Mouse (Mus musculus): Measurements from ENCODE around the gene Nr1i2.
"Not testable (repeated sequence)": the region's sequence is repeated elsewhere in the genome, so short reads cannot be mapped to it uniquely, and the experiment has no call there.

Gene Nr1i2

DNA sequence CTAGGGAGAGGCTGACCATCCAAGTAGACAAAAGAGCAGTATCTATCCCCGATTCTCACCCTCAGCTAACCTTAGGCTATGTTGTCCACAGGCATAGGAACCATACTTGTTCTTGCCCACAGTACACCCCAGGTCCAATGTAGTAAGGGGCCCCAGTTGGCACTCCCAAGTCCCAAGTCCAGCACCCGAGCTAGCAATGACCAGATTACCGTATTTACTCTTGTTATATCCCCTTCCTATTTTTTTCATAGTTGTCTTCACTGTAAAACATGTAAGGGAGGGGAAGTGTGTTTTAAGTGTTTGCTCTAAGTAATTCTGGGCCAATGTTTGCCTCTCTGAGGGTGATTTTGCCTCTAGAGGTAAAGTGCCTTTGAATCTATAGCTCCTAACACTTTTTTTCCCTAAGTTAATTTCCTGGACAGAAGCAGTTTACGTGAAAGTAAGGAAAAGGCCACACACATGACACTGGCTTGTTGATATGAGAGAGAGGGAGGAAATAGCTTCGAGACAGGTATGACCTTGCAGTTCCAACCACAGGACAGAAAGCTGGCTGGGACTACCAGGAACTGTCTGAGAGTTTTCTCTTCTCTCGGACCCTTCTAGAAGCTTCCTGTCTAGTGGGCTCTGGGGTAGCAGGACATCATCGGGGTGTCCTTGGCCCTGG, at the start of gene Nr1i2:
Gene Nr1i2, minus strand, starts transcription at position 140 of the 664 bp plus-strand sequence.
- DNase-seq: peak; percentile 55 to 65

DNA sequence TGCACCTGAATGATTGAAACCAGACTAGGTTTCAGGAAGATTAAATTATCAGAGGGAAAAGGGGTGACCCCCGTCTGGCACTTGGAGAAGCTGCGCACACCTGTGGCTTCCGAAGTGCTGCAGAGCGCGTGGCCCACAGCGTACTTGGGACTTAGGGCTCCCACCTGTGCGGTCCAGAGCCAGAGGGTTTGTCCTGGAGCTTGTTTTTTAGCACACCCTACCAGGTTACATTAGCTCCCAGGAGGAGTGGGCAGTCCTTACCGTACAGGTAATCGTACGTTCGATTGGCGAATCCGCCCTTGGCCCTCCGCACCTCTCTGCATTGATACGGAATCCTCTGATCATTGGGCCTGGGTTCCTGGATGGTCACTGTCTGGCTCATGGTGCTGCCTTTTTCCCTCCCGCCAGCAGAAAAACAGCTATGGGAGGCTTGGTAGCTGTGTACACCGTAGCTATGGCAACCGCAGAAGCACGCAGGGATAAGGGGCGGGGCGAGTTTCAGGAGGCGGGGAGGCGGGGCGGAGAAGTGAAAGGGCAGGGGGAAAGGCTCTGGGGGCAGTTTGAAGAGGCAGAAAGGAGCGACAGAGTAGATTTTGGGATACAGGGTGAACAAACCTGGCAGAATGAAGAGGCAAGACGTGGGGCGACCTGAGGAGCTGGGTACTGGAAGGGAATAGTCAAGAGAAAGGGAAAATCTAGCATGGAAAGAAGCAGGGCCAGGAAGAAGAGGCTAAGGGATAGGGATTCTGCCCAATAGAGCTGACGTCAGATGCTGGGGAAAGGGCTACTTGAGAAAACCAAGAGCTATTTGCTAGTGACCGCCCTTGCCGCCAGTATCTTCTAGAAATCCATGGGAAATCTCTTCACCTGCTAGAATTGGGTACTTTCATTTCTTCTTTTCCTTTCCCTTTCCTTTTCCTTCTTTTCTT, 47.0 kb upstream of the Nr1i2 start, which contains the start of gene Maats1:
Gene Maats1, minus strand, starts transcription at position 748 of the 929 bp plus-strand sequence.
- peak; percentile 86 to 90 for DNase-seq

DNA sequence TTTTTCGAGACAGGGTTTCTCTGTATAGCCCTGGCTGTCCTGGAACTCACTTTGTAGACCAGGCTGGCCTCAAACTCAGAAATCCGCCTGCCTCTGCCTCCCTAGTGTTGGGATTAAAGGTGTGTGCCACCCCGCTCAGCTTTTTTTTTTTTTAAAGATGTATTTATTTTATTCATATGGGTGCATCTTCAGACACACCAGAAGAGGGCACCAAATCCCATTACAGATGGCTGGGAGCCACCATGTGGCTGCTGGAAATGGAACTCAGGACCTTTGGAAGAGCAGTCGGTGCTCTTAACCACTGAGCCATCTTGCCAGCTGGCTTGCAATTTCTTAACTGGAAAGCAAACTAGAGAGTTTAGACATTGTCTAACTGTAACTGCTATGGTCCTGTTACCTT, 43.5 kb upstream of the Nr1i2 start:
- not testable (repeated sequence) for DNase-seq

DNA sequence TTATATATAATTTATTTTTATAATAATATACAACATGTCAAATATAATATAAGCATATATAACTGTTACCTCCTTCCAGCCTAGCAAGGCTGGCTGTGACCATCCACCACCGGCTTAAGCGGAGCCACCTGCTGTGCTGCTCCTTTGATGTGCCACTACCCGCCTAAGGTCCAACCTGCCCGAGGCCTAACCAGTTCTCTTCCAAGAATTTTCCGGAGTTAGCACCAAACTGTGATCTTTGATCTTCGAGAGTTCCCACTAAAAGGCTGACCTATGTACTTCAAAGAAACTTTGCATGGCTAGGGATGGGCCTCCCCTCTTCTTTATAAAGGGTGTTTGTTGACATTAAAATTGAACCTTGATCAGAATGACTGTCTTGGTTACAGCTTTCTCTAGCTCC, 39.8 kb upstream of the Nr1i2 start:
- DNase-seq: peak; percentile 49 to 68

DNA sequence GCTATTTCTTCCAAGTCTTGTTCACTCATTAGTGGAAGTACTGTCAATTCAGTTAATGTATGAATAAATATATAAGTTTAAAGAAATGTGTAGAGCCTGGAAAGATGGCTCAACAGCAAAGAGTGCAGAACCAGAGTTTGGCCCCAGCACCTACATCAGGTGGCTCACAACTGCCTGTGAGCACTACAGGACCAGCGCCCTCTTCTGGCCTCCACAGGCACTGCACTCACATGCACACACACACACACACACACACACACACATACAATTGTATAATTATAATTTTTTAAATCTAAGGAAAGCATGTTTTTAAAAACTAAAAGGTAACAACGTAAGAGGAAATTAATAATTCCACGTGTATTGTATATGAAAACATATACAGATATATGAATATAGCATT, 34.7 kb upstream of the Nr1i2 start:
- no peak for DNase-seq

DNA sequence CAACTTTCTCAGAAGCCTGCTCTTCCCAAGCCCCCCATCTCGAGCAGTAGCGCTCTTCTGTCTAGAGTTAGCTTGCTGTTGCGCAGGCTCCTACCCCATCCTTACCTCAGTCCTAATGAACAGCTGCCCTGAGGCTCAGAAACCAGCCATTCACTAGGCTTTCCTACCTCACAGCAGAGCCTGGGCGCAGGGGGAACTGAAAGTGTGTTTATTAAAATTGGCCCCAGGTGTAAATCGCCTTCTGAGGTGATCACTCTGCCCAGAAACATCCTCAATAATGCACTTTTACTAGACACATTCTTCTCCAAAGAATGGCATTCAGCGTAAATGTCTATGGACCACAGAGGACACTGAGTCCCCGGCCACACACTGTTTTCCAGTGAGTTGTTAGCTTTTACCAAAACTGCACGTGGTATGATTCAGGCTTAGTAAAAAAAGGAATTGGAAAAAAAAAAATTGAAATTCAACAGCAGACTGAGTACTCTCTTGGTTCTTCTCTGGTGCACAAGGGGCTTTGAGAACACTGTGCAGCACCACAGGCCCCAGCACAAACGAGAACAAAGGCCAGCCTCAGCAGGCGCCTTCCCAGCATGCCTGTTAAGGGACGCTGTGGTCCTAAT, 32.3 kb upstream of the Nr1i2 start:
- DNase-seq: no peak

DNA sequence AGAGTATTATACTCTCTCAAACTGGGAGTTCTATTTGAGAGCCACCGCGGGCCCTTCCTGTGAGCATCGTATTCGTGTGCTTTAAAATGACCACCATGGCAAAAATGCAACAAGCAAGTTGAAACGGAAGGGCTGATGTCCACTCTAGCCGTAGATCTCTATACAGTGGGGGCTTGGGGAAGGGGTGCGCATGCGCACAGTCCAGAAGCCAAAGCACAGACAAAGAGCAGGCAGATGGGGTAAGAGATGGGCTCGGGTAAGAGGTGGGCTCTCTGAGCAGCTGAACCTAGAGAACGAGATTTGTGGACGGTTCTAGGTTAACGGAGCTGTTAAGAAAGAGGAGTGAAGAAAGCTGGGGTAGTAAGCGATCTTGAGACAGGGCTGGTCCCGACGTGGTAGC, 29.7 kb upstream of the Nr1i2 start:
- no peak for DNase-seq

DNA sequence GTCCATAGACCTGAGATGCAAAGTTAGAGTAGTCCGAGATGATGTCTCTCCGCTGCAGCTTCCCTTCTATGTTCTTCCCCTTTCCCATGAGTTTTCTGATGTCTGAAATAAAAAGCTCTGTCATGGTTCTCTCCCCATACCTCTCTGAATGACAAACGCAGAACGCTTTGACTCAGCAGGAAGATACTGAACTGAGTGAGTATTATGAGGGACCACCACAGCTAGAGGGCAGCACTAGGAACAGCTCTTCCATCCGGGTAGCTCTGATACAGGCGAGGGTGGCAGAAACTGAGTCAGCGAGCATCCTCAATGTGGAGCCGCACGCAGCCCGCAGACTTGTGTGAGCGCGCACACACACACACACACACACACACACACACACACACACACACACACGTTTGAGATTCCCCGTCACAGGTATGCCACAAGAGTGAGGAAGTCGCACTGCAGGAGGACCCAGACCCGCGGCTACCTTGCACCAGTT, 26.9 kb upstream of the Nr1i2 start:
- peak; percentile 30 to 81 for DNase-seq

DNA sequence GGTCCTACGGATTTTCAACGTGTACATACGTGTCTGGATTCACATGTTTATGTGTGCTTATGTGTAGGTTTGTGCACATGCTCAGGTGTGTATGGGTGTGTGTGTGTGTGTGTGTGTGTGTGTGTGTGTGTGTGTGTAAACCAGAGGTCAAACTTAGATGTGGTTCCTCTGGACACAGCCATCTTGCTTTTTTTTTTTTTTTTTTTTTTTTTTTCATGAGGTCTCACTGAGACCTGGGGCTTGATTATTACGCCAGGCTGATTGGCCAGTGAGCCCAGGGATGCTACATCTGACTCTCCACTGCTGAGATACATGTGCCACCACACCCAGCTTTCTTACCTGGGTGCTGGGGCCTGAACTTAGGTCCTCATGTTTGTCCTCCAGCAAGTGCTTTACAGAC, 24.5 kb upstream of the Nr1i2 start:
- no peak for DNase-seq

DNA sequence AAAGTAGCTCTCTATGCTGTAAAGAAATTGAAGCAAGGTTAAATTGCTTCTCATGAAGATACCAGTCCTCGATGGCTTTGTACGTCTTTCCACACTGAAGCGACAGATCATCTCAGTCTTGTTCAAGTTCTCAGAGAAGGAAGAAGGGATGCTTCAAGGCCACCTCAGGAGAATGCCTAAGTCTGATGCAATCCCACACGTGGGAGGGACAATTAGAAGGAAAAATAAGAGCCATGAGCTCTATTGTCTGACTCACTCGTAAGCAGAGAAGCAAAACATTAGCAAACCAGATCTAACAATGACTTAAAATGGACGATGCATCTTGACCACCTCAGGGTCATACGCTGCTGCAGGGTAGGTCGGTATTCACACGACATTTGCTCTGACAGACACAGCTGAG, 23.9 kb upstream of the Nr1i2 start:
- no peak for DNase-seq

DNA sequence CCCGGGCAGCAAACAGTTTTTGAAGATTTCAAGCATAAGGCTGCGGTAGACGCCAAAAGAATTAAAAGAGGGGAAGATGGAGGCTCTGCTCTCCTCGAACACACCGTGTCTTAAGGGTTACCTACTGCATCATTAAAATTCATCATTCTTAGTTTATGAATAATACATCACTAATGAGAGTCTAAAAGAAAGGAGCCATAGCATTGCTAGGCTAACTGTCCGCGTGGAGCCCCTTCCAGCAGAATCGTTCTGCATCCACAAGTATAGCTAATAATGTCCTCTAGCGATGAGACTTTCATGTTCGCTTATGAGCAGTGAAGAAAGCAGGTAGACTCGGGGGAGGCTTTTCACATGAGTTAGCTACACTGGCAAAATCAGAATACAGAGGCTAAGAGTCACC, 13.6 kb upstream of the Nr1i2 start:
- DNase-seq: no peak

DNA sequence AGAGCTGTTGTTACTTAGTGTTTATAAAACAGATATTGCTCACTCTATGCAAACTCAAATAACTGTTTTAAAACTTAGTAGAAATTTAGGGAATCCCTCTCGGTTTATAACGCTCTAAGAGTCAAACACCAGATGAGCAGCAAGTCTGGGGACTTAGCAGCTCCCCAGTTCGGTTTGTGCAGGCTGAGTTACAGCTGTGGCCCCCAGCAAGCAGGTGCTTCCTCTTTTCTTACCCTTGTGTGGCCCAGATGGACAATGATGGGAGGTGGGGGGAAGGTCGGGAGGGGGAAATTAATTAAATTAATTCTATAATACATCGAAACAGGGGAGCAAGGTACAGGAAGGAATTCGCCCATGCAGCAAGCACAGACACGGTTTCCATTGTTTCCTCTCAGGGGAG, 13.0 kb upstream of the Nr1i2 start:
- DNase-seq: no peak

DNA sequence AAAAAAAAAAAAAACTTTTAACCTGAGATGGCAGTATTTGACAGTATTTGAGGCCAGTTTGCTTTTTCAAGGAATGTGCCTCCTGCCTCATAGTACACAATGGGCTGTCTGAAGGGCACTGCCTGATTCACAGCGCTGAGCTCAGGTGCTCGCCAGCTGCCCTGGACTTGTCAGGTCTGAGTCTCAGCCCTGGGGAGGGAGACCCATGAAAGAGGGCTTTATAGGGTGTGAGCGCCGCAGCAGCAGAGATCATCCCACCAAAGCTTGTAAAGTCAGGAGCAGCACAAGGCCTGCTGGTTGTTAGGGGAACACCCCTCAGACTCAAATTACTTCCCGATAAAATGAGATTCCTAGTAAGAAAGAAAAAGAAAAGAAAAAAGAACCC, 12.6 kb upstream of the Nr1i2 start:
- DNase-seq: no peak

DNA sequence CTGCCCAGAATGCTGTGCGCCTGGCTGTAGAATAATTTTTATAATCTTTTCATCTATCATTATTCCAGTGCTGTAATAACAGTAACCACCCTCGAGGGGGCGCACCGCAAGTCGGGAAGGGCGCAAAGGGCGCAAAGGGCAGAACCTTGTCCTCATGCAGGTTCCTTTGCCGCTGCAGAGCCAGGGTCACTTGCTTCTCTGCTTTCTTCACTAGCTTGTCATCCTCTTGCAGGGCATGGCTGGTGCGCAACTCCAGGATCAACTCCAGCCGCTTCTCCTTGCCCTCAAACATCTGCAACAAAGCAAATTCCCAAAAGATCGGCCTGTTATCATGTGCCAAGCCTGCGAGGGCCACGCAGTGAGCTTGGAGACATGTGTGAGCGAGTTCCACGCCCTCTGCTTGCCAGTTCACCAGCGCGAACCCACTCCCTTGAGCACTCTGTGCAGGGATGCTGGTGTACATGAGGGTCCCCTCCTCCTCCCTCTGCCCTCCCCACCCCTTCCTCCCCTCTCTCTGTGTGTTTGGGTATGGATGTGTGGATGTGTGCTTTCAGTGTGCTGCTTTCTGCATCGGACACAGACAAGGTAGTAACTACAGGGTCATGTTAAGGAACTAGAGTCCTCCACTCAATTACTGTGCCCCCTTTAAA, 12.1 kb upstream of the Nr1i2 start:
- DNase-seq: peak in 1 of 2 experiments; percentile 66

DNA sequence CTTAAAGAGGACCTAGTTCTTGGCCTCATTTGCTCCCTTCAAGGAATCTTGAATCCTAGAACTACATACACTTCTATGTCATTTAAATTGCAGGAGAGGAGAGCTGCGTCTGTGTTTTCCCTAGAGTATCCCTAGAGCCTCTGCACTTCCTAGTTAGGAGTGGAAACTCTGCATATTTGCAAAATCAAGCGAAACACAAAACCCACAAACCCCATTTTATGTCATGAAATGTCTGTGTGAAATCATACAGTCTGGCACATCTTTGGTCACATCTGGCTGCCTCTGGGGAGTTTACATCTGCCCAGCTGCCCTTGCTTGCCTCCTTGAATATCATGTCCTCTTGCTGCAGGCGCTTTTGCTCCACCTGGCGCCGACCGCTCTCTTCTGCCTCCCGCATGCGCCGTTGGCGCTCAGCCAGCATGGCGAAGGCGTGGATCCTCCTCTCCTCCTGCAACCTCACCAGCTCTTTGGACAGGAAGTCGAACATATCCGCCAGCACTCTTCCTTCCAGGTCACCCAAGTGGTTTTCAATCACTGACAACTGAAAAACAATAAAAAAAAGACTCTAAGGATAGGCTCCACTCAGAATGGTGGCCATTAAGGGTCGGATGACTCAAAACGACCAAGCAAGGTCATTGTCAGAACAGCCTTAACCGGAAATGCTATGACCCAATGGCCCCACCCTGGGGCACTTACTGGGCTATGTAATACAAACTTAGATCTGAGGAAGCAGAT, 10.0 kb upstream of the Nr1i2 start:
- DNase-seq: peak; percentile 81 to 86

DNA sequence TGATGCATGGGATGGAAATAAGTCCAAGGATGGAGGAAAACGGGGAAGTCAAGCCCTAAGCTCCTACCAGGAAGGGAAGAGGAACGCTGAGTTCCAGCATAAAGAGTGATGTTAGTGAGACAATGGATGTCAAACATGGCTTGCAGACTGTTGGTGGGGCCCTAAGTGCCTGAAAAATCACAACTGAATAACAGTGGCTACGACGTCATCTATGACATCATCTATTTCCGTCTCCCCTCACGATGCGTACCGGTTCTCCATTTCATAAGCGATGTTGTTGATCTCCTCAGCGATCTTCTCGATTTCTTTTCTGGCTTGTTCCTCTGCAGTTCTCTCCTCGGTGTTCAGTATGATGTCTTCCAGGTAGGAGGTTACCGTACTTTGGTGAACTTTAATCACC, 7.7 kb upstream of the Nr1i2 start:
- no peak for DNase-seq

DNA sequence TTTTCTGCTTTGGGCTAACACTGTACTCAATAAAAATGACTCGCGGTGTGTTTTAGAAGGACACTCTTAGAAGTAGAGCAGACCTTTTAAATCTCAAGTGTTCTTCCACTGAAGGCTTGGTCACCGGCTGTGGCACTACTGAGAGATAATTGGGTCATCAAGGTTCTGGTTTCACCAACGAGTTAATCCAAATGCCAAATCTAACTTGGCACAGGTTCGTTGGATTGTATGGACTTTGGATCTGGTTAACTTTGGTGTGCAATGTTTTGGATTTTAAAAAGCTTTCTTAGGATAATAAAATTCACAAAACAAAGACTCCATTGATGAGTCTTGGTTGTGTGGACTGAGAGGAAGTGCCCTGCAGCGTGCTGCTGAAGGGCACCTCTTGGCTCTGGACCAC, 3.8 kb upstream of the Nr1i2 start:
- peak in 1 of 2 experiments; percentile 16 for DNase-seq

DNA sequence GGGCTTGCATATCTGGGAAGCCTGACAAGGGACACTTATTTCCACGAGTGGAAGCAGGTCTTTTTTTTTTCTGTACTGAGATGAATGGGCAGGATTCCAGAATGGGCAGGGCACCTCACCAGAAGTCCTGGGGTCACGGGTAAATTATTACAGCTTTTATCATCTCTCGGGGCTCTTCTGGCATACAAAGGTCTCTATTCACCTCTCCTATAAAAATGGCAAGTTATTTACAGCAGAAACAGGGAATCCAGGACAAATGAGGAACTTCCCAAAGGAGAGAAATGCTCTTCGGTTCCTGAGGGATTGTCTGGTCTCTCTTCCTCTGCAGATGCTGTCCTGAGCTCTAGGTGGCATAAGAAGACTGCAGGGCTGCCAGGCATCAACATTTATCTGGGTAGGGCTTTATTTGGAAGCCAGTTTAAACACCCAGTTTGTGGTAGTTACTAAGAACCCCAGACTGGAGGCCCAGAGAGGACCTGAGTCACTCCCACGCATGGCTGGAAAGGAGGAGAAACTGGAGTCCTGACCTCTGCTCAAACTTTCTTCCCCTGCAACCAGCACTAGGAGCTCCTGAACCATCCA, 816 bp upstream of the Nr1i2 start:
- DNase-seq: peak; percentile 64 to 70

DNA sequence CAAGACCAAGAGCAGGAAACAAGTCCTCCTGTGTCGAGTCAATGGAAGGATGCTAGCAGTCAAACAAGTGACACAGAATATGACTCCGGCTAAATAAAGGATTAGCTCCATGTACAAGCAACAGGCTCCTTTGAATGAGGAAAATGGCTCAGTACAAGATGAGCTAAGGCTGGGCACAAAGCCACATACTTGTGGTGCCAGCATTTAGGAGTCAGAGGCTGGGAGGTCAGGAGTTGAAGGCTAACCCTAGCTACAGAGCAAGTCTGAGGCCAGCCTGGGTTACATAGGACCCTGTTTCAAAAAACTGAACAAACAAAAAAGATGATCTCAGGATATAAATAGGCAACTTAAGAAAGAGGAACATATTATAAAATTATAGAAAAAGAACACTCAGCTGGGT, 4.5 kb downstream of the Nr1i2 start:
- peak in 1 of 2 experiments; percentile 13 for DNase-seq

DNA sequence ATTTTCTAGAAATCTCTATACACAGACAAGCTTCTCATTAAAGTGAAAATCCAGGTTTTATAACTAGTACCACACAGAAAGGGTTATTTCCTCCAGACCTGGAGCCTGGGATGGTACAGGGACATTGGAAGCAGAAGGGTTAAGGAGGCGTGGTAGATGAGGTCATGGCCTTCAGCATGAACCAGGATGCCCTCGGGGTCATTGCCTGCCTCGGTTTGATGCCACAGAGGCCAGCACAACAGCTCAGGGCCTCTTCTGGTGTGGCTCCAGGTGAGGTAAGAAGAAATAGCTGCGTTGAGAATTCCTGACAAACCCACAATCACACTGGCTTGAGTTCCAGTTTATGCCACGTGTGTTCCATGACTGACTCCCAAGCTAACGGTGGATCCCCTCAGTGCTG, 5.8 kb downstream of the Nr1i2 start:
- DNase-seq: peak; percentile 69 to 70

DNA sequence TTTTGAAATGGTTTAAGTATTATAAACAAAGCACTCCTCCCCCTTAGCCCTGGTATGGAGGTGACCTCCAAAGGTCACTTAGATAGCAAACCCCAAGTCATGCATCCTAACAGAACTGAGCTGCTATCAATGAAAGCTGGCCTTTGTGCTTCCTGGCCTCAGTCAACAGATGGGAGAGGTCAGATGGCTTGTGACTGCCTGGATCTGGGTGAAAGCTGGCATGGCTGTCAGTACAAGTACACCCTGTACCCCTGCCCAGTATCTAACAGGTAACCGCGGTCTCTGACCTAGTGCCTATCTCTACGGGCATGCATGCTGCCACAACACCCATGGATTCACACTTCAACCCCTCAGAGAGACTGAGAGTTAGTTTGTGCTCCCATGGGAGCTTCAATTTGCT, 6.9 kb downstream of the Nr1i2 start:
- no peak for DNase-seq

DNA sequence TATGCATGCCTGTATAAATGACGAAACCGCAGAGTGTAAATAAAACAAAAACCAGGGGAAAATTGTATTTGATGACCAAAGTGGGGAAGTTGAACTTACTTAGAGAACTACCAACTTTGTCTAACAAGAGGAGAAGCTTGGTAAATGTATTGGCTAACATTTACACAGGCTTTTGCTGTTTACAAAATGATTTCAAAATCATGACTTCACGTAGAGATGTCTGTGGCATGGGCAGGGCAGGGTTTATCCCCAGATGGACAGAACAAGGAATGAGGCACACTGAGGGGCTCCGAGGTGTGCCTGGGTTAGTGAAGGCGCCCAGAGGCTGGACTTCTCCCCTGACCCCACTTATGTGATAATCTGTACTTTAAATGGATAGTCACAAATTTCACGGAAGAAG, 7.3 kb downstream of the Nr1i2 start:
- no peak for DNase-seq
